Mouse (Mus musculus) small intestine, adult 2 months (tissue): ENCODE data around the gene Best2.

Experiments used
- CTCF ChIP-seq: fragments of 200-500 bp; IDR thresholded peaks from 2 replicates; pipeline ENCODE4 v1.5.1; 2012; ENCODE audit warnings: low read depth, mild to moderate bottlenecking, control low read depth, inconsistent platforms, low read length, moderate library complexity, mixed read lengths; ENCODE audit not compliant: insufficient replicate concordance, insufficient read length; ENCODE audit errors: extremely low read depth
- POLR2A ChIP-seq: fragments of 200-500 bp; IDR thresholded peaks from 2 replicates; pipeline ENCODE4 v1.6.1; 2012; ENCODE audit warnings: low read depth, mild to moderate bottlenecking, control low read depth, inconsistent platforms, low read length, moderate library complexity

DNA sequence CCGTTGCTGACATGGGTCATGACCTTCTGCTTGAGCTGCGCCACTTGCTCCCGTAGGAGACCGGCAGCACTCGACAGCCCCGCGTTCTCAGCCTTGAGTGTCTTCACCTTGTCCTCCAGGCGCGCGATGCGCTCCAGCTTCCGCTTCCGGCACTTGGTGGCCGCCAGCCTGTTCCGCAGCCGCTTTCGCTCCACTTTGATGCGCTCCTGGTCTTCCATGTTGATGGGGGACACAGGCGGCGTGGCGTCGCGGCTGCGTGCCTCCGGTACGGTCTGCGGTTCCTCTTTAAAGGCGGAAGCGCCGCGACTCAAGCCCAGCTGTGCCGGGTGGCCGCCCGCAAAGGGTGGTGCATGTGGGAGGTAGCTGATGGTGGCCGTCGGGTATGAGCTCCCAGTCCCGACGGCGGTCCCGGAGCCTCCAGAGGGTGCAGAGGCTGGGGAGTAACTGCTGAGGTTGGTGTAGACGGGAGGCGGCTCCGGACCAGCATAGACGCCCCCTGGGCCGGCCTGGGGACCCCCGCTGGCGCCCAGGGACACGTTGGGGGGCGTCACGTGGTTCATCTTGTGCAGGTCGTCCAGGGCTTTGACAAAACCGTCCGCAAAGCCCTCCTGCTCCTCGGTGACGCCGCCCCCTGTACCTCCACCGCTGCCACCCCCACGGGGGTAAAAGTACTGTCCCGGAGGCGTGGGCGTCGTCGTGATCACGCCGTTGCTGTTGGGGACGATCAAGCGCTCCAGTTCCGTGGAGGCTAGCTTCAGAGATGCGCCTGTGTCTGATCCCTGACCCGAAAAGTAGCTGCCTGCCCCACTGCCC, 36.7 kb downstream of the Best2 start:
- TF ChIP-seq POLR2A (peak; percentile 33; the same call in 1 of the 2 replicates), CTCF (no peak)
